Mouse (Mus musculus) heart, embryonic 10.5 days (tissue): ENCODE measurements at regions not wholly inside any gene's neighbourhood (a gene's known extent, or its start where the extent isn't known, plus 50 kb on each side); places are given as distances from the start of the nearest gene placed in this dataset.

Experiments used
- DNase-seq: peaks from one replicate; pipeline ENCODE4 v3.0.0-alpha.2; 2017; ENCODE audit warnings: low spot score
- H3K27ac ChIP-seq: fragments of 300-500 bp; sonication (generic); 2 replicates; pipeline ENCODE4 v1.5.1; 2016; ENCODE audit warnings: mild to moderate bottlenecking
- H3K27me3 ChIP-seq: fragments of 300-500 bp; sonication (generic); 2 replicates; pipeline ENCODE4 v1.6.1; 2016; ENCODE audit warnings: mild to moderate bottlenecking; ENCODE audit not compliant: poor library complexity, insufficient read depth, severe bottlenecking
- H3K36me3 ChIP-seq: fragments of 300-500 bp; sonication (generic); 2 replicates; pipeline ENCODE4 v1.6.1; 2016; ENCODE audit warnings: mild to moderate bottlenecking, moderate library complexity
- H3K4me1 ChIP-seq: fragments of 300-500 bp; sonication (generic); 2 replicates; pipeline ENCODE4 v1.6.1; 2016; ENCODE audit warnings: mild to moderate bottlenecking
- H3K4me3 ChIP-seq: fragments of 300-500 bp; sonication (generic); 2 replicates; pipeline ENCODE4 v1.5.1; 2016; ENCODE audit warnings: mild to moderate bottlenecking, moderate library complexity
- H3K9me3 ChIP-seq: fragments of 300-500 bp; sonication (generic); 2 replicates; pipeline ENCODE4 v1.6.1; 2016; ENCODE audit warnings: mild to moderate bottlenecking, moderate library complexity
- WGBS: fragments of 180-500 bp; shearing (Covaris S2); methylation state at CpG from one replicate; pipeline ENCODE4 v1.1.7; 2016; 5-methylcytosine and 5-hydroxymethylcytosine counted together

DNA sequence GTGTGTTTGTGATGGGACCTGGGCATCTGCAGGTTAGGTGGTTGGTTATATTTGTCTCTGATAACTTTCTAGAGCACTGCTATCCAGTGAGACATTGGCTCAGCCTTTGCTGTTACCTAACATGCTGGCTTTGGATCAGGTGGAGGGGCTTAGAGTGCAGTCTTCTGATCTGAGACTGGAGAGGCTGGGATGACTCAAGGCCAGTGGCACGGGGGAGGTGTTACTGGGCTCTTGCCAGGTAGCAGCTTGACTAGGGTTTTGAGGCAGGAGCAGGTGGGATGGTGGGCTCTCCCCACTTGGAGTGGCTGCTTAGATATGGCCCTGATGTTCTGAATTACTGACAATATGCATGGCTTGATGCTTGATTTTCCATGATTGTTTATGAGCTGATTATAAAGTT lies 236.0 kb downstream of the Zfp704 start:
- Histone ChIP-seq H3K9me3 (0 out of 2 replicates have a peak, but pooled peaks cover 3% of the 10 kb centered on the region), H3K4me3 (no peak overlapping the region), H3K4me1 (no peaks in the 10 kb centered on the region), H3K36me3 (no peaks in the 10 kb centered on the region), H3K27ac (no peak overlapping the region), H3K27me3 (no peaks in the 10 kb centered on the region)
- no peak for DNase-seq
- 53% methylated on average over 1 of the region's 1 CpGs for WGBS

DNA sequence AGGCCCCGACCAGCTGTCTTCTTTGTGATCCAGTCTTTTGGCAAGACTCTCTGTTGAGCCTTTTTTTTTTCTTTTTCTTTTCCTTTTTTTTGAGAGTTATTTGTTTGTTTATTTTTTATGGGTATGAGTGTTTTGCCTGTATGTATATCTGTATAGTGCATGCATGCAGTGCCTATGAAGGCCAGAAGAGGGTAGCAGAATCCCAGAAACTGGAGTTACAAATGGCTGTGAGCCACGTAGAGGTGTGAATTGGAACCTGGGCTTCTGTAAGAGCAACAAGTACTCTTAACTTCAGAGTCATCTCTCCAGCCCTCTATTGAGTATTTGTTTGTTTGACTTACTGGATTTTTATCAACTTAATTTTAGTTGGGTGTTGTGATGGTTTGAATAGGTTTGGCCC lies 239.8 kb downstream of the Zfp704 start:
- WGBS, result 82% methylated on average over 2 of the region's 2 CpGs
- Histone ChIP-seq H3K27me3 (no peaks in the 10 kb centered on the region), H3K4me3 (no peak overlapping the region), H3K9me3 (no peaks in the 10 kb centered on the region), H3K36me3 (no peaks in the 10 kb centered on the region), H3K27ac (no peak overlapping the region), H3K4me1 (no peaks in the 10 kb centered on the region)
- DNase-seq, result no peak

DNA sequence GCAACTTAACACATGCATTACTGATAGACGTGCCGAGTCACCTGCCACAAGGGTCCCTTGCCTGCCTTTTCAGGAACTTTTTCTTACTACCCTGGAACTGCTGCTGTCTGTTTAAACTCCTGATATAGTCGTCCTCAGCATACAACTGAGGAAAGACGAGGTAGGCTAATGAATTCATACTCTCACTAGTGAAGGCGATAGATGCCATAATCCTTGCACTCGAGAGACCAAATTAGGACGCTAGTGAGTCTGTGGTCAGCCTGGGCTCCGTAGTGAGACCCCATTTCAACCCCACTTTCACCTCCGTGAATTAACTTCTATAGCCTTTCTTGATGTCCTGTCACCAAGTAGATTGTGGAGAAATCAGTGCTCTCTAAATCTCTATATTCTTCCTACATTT lies 244.1 kb downstream of the Zfp704 start:
- no peak overlapping the region for H3K27ac ChIP-seq
- no peaks in the 10 kb centered on the region for H3K27me3 ChIP-seq
- H3K4me3 ChIP-seq, result no peak overlapping the region
- no peaks in the 10 kb centered on the region for H3K4me1 ChIP-seq
- DNase-seq, result peak; percentile 53
- H3K36me3 ChIP-seq, result no peaks in the 10 kb centered on the region
- H3K9me3 ChIP-seq, result no peaks in the 10 kb centered on the region
- WGBS, result 75% methylated on average over 9 of the region's 9 CpGs

DNA sequence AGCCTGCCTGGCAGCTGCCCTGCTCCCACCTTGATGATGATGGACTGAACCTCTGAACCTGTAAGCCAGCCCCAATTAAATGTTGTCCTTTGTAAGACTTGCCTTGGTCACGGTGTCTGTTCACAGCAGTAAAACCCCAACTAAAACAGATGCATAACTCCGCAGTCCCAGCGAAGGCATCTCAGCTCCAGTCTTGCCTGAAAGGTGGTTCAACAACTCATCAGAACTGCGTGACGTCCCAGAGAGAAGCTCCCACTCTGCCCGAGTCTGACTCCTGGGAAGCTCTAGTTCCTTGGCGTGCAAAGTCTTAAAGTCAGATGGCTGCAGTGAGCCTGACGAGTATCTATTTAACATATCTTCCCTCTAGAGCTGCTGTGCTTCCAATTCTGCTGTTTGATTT lies 250.7 kb downstream of the Zfp704 start:
- DNase-seq, result peak; percentile 56
- WGBS, result 88% methylated on average over 8 of the region's 8 CpGs

DNA sequence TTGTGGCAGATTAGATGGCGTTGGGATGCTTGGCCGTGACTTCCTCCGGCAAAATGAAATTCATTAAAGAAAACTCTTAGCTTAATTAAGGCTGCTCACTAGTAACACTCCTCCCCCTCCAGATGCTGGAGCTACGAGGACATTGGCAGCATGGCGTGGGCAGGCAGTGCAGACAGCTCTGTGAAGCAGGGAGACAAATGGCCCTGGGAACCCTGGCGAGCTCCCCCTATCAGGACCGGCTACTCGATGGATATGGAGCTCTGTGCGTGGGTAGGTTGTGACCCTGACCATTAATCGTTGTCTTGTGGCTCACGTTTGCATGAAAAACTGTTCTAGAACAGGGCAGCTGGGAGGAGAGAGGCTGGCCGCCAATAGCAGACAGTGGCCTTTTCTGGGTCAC lies 251.8 kb downstream of the Zfp704 start:
- peak; percentile 43 for DNase-seq
- Histone ChIP-seq H3K4me3 (no peak overlapping the region), H3K4me1 (peaks cover 15% of the 10 kb centered on the region; the same call in 1 of the 2 replicates), H3K9me3 (no peaks in the 10 kb centered on the region), H3K27ac (no peak overlapping the region), H3K36me3 (no peaks in the 10 kb centered on the region), H3K27me3 (no peaks in the 10 kb centered on the region)
- WGBS, result 56% methylated on average over 12 of the region's 12 CpGs

More for the DNA sequence above, 250.7 kb downstream of the Zfp704 start:
- Histone ChIP-seq H3K4me1 (peaks cover 7% of the 10 kb centered on the region; the same call in 1 of the 2 replicates), H3K9me3 (no peaks in the 10 kb centered on the region), H3K36me3 (no peaks in the 10 kb centered on the region), H3K4me3 (no peak overlapping the region), H3K27me3 (no peaks in the 10 kb centered on the region), H3K27ac (no peak overlapping the region)

DNA sequence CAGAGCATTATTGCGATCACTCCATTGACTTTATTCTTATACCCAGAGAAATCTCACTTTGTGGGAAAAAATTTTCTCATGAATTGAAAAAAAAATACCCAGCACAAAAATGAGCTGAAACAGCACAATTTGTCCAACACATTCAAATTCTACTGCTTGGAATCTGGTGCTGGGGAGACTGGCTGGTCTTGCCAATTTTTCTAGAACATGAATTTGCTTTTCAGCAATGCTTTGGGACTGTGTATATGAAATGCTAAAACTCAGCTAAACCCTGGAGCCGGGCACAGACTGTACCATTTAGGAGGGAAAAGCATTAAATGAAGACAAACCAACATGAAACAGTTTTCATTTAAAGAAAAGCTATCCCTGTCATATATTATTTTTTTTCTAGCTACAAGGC lies 252.2 kb downstream of the Zfp704 start:
- H3K27me3 ChIP-seq, result no peaks in the 10 kb centered on the region
- no peak overlapping the region for H3K27ac ChIP-seq
- 86% methylated on average over 2 of the region's 2 CpGs for WGBS
- no peak overlapping the region for H3K4me3 ChIP-seq
- H3K36me3 ChIP-seq, result no peaks in the 10 kb centered on the region
- no peaks in the 10 kb centered on the region for H3K9me3 ChIP-seq
- peak; percentile 27 for DNase-seq
- H3K4me1 ChIP-seq, result peaks cover 15% of the 10 kb centered on the region; the same call in 1 of the 2 replicates

DNA sequence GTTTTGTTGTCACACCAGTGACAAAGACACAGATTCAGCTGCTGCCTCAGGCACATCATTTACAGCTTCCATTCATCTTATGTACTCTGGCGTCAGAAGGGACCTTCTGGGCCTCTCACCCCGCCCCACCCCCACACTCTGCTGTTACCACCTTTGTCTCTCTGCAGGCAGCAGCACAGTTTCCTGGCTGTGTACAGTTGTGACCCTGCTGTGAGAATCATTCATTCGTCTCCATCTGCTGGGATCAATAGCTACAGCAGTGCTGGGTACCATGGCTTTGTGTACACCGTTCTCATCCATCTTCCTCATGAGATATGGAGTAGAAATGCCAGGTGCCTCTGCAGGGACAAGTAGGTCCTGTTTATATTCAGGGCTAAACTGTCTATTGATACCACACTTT lies 254.0 kb downstream of the Zfp704 start:
- H3K27ac ChIP-seq, result no peak overlapping the region
- no peak overlapping the region for H3K4me3 ChIP-seq
- no peaks in the 10 kb centered on the region for H3K9me3 ChIP-seq
- peak; percentile 63 for DNase-seq
- no peaks in the 10 kb centered on the region for H3K36me3 ChIP-seq
- H3K27me3 ChIP-seq, result no peaks in the 10 kb centered on the region
- peaks cover 15% of the 10 kb centered on the region; the same call in 1 of the 2 replicates for H3K4me1 ChIP-seq
- 67% methylated on average over 4 of the region's 4 CpGs for WGBS

DNA sequence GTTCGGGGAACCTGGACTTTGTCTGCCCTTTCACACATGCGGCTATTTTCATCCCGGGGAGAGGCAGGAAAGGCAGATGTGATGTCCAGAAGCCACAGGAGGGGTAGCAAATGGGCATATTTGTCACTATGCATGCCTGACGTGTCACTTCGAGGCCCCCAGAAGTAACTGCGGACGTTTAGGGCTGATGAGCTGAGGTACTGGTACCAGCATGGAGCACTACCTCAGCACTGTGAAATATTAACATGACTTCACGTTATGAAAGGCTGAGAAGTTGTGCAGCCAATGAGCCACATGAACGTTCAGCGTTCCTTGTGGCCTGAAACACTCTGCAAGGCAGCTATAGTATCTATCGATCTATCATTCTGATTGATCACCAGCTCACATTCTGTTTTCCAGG lies 255.1 kb downstream of the Zfp704 start:
- H3K27me3 ChIP-seq, result no peaks in the 10 kb centered on the region
- WGBS, result 51% methylated on average over 11 of the region's 11 CpGs
- peak; percentile 73 for DNase-seq
- no peaks in the 10 kb centered on the region for H3K9me3 ChIP-seq
- H3K36me3 ChIP-seq, result no peaks in the 10 kb centered on the region
- H3K4me1 ChIP-seq, result peaks cover 15% of the 10 kb centered on the region; the same call in 1 of the 2 replicates
- H3K27ac ChIP-seq, result peak overlapping the region; percentile 49; the same call in 1 of the 2 replicates
- H3K4me3 ChIP-seq, result no peak overlapping the region

DNA sequence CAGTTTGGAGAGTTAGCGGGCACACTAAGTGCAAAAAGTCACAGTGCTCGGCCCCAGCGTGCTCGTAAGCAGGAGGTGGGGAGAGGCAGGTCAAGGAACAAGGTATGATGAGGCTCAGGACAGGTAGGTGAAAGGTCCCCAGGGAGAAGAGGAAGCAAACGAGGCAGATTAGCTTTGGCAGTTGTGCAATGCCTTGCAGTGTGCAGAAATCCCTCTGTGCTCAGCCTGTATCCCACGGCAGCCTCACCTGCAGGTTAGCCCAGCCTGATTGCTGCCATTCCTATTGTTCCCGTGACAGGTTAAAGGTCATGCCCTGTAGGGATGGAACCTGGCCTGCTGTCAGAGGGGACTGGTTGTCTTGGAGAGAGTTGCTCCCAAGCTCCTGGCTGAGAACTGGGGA lies 257.6 kb downstream of the Zfp704 start:
- WGBS, result 64% methylated on average over 7 of the region's 7 CpGs
- Histone ChIP-seq H3K4me1 (peaks cover 21% of the 10 kb centered on the region; the same call in 1 of the 2 replicates), H3K27ac (no peak overlapping the region), H3K9me3 (no peaks in the 10 kb centered on the region), H3K4me3 (no peak overlapping the region), H3K36me3 (no peaks in the 10 kb centered on the region), H3K27me3 (peaks cover 4% of the 10 kb centered on the region; the same call in 1 of the 2 replicates)
- DNase-seq, result peak; percentile 25

DNA sequence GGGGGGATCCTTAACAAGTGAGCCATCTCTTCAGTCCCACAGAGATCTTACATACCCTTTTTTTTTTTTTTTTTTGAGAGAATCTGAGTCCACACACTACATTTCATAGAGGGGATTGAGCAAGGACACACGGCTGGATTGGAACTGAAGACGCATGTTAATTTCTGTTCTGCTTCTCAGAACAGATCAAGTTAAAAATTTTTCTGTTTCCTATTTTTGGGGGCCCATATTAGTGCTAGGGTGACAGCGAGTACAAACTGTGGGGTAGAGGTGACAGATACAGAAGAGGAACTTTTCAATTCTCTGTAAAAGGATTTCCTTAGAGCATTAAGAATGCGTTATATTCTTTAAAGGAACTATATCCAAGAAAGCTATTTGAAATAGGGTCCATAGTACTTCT lies 260.1 kb downstream of the Zfp704 start:
- H3K4me3 ChIP-seq, result no peak overlapping the region
- H3K9me3 ChIP-seq, result no peaks in the 10 kb centered on the region
- 86% methylated on average over 4 of the region's 4 CpGs for WGBS
- no peaks in the 10 kb centered on the region for H3K36me3 ChIP-seq
- no peak overlapping the region for H3K27ac ChIP-seq
- H3K27me3 ChIP-seq, result peaks cover 14% of the 10 kb centered on the region
- peaks cover 24% of the 10 kb centered on the region; the same call in 1 of the 2 replicates for H3K4me1 ChIP-seq
- DNase-seq, result no peak

DNA sequence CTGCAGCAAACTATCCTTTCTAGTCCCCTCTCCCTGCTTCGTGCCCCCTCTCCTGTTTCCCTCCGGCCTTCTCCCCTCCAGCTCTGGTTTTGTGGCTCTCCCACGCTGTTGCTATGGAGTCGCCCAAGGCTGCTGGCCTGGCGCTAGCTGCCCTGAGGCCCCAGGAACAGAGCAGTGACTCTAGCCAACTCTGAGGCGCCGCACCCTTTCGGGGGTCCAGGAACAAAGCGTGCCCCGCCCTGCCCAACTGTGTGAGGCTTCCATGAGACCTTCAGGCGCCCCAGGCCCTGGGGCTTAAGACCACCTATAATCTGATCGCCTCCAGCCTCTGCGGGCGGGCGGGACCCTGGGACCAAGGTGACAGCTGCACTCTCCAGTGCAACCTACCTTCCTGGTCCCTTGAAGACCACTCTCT lies 262.4 kb downstream of the Zfp704 start:
- under 1% methylated on average over 15 of the region's 15 CpGs for WGBS
- DNase-seq, result peak; percentile 84
- Histone ChIP-seq H3K4me1 (peaks cover 19% of the 10 kb centered on the region), H3K36me3 (no peaks in the 10 kb centered on the region), H3K27me3 (peaks cover 14% of the 10 kb centered on the region), H3K27ac (peak overlapping the region; percentile 84), H3K4me3 (peak overlapping the region; percentile 72), H3K9me3 (no peaks in the 10 kb centered on the region)

DNA sequence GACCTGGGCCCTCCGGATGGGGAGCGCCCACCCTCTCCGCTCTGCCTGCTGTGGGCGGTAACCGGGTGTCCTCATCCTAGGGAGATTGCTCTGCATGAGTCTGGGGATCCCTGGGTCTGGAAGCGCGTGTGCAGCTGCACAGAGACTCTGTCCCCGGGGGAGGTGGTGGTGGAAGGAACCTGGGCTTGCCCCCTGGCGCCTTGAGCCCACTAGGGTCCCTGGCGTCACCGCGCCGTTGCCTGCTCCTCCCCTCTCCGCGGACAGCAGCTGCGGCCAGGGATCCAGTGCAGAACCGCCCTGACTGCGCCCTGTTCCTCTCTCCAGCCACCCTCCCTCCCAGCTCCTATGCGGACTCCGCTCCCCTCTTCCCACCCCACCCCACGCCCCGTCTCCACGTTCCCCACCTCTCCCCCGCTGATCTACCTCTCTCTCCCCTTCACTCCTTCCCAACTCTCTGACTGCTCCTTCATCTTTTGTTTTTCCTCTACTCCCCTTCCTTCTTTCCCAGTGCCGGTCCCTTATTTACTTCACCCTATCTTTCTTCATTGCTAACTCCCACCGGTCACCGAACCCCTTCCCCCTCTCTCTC lies 262.9 kb downstream of the Zfp704 start:
- H3K27me3 ChIP-seq, result peaks cover 14% of the 10 kb centered on the region
- WGBS, result under 1% methylated on average over 21 of the region's 27 CpGs

DNA sequence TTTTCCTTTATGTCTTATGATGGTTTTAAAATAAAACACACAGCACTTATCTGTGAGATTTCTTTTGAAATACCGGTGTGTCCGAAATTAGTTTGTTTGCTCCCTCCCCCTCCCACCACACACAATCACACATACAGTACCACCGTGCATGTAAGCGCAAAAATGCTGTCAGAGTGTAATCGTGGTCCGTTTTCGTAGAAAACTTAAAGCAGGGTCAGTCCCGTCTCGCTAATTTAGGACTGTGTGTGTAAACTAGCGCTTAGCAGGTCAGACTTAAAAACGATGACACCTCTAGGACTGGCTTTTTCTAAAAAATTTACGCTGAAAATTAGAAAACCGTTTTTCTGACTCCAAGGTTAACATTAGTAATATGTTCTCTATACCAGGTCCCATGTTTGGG lies 263.5 kb downstream of the Zfp704 start:
- H3K27me3 ChIP-seq, result peaks cover 14% of the 10 kb centered on the region
- H3K9me3 ChIP-seq, result no peaks in the 10 kb centered on the region
- peak; percentile 22 for DNase-seq
- H3K27ac ChIP-seq, result peak overlapping the region; percentile 13; the same call in 1 of the 2 replicates
- H3K36me3 ChIP-seq, result no peaks in the 10 kb centered on the region
- peak overlapping the region; percentile 72 for H3K4me3 ChIP-seq
- WGBS, result 2% methylated on average over 13 of the region's 13 CpGs
- H3K4me1 ChIP-seq, result peaks cover 25% of the 10 kb centered on the region

More for the DNA sequence above, 262.9 kb downstream of the Zfp704 start:
- Histone ChIP-seq H3K36me3 (no peaks in the 10 kb centered on the region), H3K27ac (peak overlapping the region; percentile 84), H3K4me3 (peak overlapping the region; percentile 72), H3K4me1 (peaks cover 19% of the 10 kb centered on the region), H3K9me3 (no peaks in the 10 kb centered on the region)
- peak; percentile 83 for DNase-seq

DNA sequence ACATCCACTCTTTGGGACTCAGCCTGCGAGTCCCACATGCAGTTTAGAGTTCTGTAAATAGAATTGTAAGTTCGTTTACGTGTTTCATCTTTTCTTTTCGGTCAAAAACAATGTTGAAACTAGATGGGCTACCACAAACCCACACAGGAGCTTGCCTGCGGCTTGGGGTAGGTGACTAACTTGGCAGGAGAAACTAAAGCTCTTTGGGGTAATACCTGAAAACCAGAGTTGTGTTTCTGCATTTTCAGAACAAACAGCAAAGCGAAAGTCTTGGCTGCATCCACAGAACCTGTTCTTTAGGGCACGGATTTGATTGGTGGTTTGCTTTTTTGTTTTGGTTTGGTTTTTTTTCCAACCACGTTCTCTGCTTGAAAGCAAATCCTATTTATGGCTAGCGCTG lies 264.0 kb downstream of the Zfp704 start:
- H3K9me3 ChIP-seq, result no peaks in the 10 kb centered on the region
- WGBS, result 22% methylated on average over 9 of the region's 9 CpGs
- no peak overlapping the region; the same call in 1 of the 2 replicates for H3K27ac ChIP-seq
- peak; percentile 48 for DNase-seq
- H3K4me3 ChIP-seq, result peak overlapping the region; percentile 72
- H3K4me1 ChIP-seq, result peaks cover 30% of the 10 kb centered on the region
- no peaks in the 10 kb centered on the region for H3K36me3 ChIP-seq
- peaks cover 14% of the 10 kb centered on the region for H3K27me3 ChIP-seq
